Mouse (Mus musculus) small intestine, adult 2 months (tissue): ENCODE measurements around the gene Pip5k1a.

Experiments used
- CTCF ChIP-seq: fragments of 200-500 bp; IDR thresholded peaks from 2 replicates; pipeline ENCODE4 v1.5.1; 2012; ENCODE audit warnings: low read depth, mild to moderate bottlenecking, control low read depth, inconsistent platforms, low read length, moderate library complexity, mixed read lengths; ENCODE audit not compliant: insufficient replicate concordance, insufficient read length; ENCODE audit errors: extremely low read depth
- POLR2A ChIP-seq: fragments of 200-500 bp; IDR thresholded peaks from 2 replicates; pipeline ENCODE4 v1.6.1; 2012; ENCODE audit warnings: low read depth, mild to moderate bottlenecking, control low read depth, inconsistent platforms, low read length, moderate library complexity

GRCm38 (mm10) chr3:95016532-95017056 lies 90.1 kb downstream of the Pip5k1a start:
- TF ChIP-seq CTCF (no peak), POLR2A (no peak)
